Mouse (Mus musculus) G1E-ER4 (cell line): ENCODE data around the gene Cd247. TPM values are rescaled to one million over a fixed set of nuclear protein-coding genes. Genes with fewer than 3 reads are reported as not detected.

Source experiments
- GATA1 ChIP-seq: IDR thresholded peaks from one replicate; pipeline ENCODE4 v1.8.0; 2012; ENCODE audit warnings: low read length, inconsistent platforms
- polyA plus RNA-seq: library from polyadenylated mRNA; stranded (reverse); fragments of >175 nt; gene quantifications from 2 replicates; pipeline ENCODE4 v1.2.3, GENCODE M21; 2012

Cd247 gene
- polyA plus RNA-seq, 1 experiment, result 0.41 TPM

DNA sequence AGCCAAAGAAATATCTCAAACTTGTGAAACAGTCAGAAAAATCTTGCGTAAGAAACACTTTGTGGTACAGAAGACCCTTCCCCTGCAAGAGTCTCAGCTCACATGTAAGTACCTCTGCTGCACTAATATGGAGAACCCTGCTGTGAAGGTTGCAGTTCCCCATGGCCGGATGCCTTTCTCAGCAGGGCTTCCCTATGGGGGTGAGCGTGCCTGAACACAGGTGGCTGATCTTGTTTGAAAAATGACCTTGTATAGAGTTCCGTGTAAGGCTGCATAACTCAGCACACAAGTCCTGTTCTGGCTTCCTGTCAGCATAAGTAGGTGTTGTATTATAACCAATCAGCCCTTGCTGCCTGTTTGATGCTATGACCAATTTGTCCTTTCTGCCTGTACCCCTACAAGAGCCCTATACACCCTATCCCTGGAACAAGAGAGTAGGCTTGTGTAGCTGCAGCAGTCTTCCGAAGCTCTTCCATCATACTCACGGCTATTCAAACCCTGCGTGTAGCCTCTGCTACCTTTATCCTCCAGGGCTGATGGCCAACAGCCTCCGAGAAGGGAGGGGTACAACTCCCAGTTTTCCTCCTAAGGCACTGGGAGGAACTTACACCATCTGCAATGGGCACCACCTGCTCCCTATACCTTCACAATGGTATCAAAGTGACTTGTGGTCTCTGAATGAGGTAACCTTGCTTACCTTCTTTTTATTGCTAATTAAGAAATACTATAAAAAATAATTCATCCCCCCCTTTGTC lies 93.8 kb downstream of the Cd247 start:
- no peak for TF ChIP-seq GATA1

DNA sequence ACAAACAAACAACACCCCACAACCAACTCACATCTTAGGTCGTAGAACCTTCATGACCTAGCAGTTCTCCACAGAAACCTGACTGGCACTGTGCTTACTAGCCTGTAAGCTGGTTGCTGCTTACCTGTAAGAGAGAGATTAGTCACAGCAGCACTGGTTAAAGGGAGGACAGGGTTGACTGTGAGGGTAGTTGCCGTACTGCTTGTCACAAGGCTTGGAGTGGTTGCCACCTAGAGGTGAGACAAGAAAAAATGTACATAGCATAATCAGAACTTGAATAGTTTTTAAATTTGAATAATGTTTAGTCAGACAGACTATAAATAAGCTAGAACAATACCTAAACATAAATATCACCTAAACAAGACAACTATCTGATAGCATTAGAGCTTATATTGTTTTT lies 103.2 kb downstream of the Cd247 start:
- TF ChIP-seq GATA1, result no peak

DNA sequence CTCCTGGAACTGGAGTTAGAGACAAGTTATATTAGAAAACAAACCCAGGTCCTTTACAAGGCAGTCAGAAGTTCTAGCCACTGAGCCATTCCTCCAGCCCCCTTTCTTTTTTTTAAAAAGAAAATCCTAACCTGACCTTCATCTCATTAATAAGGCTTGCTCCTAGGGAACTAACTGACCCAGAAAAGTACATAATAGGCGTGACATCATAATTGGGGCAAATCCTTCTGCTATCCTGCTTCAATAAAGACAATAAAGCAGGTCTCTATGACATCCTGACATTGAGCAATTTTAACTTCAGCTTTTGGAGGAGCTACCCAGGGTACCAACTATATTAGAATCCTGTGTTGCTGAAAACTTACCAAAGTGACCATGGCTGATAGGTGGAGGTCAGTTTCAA lies 115.1 kb downstream of the Cd247 start:
- no peak for TF ChIP-seq GATA1

DNA sequence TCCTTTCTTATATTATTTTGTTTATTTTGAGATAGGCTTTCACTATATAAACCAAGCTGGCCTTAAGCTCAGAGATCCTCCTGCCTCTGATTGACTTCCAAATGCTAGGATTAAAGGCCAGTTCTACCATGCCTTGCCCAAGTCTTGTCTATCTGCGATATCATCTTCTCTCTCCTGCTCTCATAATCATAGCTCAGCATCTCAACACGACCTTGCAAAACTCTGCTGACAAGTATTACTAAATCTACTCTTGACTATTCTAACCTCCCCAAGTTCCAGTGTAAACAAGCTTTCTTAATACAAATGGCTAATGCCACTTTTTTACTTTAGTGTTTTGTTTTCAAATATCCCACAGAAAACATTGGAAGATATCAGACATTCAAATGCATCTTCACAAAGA lies 119.7 kb downstream of the Cd247 start:
- no peak for TF ChIP-seq GATA1

DNA sequence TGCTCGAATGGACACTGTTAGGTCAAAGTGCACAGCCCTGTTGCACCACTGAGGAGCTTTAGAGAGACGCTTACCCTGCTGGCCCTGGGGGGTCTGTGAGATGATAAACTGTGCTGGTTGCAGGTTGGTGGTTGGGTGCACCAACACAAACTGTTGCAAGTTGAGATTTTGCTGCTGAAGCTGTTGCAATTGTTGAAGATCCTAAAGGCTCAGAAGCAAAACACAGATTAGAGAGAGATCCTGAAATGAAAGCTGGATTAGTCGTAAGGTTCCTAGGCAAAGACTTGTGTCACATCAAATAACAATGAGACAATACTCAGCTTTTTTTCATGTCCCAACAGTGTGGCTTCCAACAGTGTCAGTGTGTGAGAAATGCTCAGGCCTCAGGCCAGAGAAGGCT lies 120.3 kb downstream of the Cd247 start:
- TF ChIP-seq GATA1, result no peak

DNA sequence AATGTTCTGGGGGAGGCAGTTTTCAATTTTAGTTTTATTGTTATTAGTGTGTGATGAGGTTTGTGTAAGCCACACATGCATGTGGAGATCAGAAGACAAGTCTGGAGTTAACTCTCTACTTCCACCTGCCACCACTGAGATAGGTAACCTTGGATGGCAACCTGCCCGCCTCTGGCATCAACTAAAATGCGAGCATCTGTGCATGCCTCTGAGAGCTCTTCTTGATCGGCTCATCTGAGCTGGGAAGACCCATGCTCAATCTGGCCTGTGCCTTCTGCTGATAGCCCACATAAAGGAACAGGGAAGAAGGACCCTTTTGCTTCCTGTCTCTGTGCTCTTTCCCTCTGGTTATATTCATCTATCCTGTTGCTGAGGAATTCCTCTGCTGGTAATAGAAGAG lies 121.0 kb downstream of the Cd247 start:
- TF ChIP-seq GATA1, result no peak

DNA sequence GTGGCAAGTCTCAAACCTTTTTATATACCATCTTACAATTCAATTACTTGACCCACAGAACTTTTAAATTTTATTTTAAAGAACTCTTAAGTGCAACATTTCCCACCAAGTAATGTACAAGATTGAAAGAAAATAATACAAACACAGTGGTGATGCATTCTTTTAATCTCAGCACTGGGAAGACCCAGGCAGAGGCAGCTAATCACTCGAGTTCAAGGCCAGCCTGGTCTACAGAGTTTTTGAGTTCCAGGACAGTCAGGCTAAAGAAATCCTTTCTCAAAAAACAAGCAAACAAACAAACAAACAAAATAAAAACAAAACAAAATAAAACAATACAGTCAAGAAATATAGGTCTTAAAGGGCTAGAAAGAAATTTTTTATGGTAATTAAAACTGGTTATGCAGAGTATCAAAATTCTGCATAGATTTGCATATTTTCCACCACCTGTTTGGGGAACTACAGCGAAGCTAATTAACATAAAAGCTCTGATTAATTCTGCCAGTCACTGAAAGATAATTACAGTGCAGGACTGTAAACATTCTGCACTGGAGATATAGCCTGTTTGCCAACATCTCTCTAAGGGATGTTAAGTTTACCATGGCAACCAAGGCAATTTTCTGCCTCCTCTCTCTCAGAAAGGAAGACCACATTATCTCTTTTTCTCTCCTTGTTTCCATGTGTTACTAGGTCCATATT lies 125.4 kb downstream of the Cd247 start:
- no peak for TF ChIP-seq GATA1

DNA sequence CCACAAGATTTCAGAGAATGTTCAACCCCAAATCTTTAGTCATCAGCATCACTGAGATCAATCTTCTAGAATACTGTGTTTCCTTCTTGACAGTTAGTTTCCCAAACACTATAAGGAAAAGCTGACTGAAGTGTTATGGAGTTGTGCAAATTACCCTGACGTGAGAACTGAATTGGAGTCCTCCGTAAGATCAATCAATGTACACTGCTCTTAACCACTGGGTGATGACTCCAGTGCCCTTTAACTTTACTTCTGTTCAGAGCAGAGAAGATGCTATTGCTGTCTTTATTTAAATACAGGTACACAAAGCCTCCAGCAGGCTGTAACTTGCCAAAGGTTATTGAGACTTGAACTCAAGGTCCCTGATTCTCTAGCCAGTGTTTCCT lies 125.9 kb downstream of the Cd247 start:
- no peak for TF ChIP-seq GATA1

DNA sequence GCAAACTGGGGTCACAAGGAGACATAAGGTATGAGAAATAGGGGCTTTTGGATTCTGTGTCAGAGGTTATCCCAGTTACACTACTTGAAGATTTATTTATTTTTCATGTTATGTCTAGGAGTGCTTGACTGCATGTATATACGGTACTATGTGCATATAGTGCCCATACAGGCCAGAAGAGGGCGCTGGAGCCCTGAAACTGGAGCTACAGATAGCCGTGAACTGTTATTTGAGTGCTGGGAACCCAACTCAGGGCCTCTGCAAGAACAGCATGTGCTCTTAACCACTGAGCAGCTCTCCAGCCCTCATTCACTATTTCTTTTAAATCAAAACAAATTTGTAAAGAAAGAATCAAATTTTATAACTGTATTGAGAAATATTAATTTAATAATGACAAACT lies 132.5 kb downstream of the Cd247 start:
- TF ChIP-seq GATA1, result no peak

DNA sequence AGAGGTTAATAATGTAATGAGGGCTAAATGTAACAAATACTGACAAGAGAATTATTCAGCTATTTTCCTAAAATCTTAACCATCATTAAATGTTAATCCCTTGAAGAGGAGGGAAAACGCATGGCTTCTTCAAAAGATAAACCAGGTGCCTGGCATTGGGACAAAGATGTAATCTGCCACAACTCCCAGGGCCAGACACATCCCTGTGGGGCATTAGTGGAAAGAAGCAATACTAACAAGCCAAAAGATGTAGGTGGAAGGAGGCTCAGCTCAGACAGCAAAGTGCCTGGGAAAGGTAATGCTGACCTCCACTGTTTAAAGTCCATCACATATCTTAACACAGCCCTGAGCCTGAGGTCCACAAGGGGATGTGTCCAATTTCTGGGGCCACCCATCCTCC lies 134.0 kb downstream of the Cd247 start:
- TF ChIP-seq GATA1, result no peak

DNA sequence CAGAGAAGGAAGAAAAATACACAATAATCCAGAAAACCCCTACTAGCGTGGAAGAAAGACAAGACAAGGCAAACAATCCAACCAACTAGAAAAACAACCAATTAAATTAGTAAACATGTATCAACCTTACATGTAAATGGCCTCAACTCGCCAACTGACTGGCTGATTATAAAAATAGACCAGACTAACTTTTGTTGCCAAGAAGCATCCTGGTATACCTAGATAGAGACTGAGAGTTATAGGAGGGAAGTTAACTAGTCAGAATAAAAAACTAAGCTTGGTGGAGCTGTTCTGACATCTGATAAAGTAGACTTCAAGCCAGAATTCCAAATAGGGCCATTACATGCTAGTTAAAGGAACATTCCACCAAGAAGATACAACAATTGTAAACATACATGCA lies 136.7 kb downstream of the Cd247 start:
- no peak for TF ChIP-seq GATA1

Other genes starting within 250 kb of the Cd247 start
- 4.2 and 8.3 TPM in 2 replicates for gene Mpzl1, start 154.1 kb upstream of the Cd247 start, polyA plus RNA-seq
- 5.5 and 6.9 TPM in 2 replicates for gene Rcsd1, start 78.9 kb upstream of the Cd247 start, polyA plus RNA-seq
- 131 and 153 TPM in 2 replicates for gene Creg1, start 24.9 kb upstream of the Cd247 start, polyA plus RNA-seq
- 24.8 and 26.5 TPM in 2 replicates for gene Pou2f1, start 214.0 kb downstream of the Cd247 start, polyA plus RNA-seq